Mouse (Mus musculus) neutrophil, adult 83 days (primary cell): Measurements from ENCODE around the gene Hist1h2bh. TPM values are rescaled to one million over a fixed set of nuclear protein-coding genes. Genes with fewer than 3 reads are reported as not detected.

Source experiments
- total RNA-seq, 2 experiments: library from RNA; stranded (reverse); gene quantifications; one replicate each; pipeline ENCODE4 v1.2.4; 2023

Gene Hist1h2bh
- 100 to 1,000 TPM; 156 to 165 TPM for total RNA-seq

GRCm38 (mm10) chr13:23542999-23543607, at the start of gene Hist1h2bh:
Gene Hist1h2bh, minus strand, starts transcription at chr13:23543392.

GRCm38 (mm10) chr13:23581408-23582218, 38.4 kb upstream of the Hist1h2bh start, which contains the start of gene Hist1h4d:
Gene Hist1h4d, plus strand, starts transcription at chr13:23581598.

DNA sequence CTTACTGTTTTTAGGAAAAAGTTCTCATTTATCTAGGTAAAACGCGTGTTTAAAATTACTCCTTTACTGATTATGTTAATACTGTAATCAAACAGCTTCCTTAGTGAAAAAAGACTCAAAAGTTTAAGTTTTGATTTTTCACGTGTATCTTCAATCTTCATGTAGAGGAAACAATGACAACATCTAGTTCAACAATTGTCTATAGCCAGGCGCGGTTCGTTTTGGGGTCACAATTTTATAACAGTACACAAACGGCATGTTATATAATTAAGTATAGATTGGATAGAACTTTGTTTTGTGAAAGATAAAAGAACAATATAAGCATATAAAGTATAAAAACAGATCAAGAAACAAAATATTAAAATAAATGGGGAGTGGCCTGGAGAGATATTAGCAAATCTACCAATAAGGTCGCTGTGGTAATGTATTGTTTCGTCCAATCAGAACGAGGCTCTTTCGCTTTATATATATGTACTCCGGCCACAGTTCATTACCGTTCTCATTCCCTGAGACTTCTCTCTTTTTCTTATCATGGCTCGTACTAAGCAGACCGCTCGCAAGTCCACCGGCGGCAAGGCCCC, 32.2 kb upstream of the Hist1h2bh start, which contains the start of gene Hist1h3d:
Gene Hist1h3d, plus strand, starts transcription at position 493 of the 581 bp plus-strand sequence.

GRCm38 (mm10) chr13:23573898-23574524, 30.8 kb upstream of the Hist1h2bh start, which contains the start of the genes Hist1h2bf and Hist1h2ad:
Gene Hist1h2bf, minus strand, starts transcription at chr13:23574196.
Gene Hist1h2ad, plus strand, starts transcription at chr13:23574381.

GRCm38 (mm10) chr13:23571022-23571503, 27.9 kb upstream of the Hist1h2bh start, which contains the start of the genes Hist1h2ae and Hist1h2bg:
Gene Hist1h2ae, minus strand, starts transcription at chr13:23571220.
Gene Hist1h2bg, plus strand, starts transcription at chr13:23571396.

GRCm38 (mm10) chr13:23561883-23562659, 18.9 kb upstream of the Hist1h2bh start, which contains the start of gene Hist1h3e:
Gene Hist1h3e, minus strand, starts transcription at chr13:23562369.

DNA sequence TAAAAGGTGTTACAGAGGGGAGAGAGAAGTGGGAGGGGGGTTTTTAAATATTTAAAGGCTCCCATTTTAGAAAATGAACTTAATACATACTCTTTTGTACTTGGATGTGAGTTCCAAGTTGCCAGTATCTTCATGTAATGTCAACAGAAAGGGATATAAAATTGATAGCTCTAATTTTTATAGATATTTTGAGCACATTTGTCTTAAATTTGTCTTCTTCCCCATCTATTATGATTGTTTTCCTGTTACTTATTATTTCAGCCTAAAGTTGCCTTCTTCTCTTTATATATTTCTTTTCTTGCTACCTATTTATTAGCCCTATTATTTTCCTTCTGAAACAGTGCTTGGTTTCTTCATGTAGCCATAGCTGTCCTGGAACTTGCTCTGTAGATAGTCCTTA, 9.8 kb upstream of the Hist1h2bh start, which contains the start of gene Hist1h1d:
Gene Hist1h1d, plus strand, starts transcription at position 301 of the 400 bp plus-strand sequence.

GRCm38 (mm10) chr13:23551146-23551834, 8.1 kb upstream of the Hist1h2bh start, which contains the start of gene Hist1h4f:
Gene Hist1h4f, minus strand, starts transcription at chr13:23551648.

GRCm38 (mm10) chr13:23543965-23544786, 984 bp upstream of the Hist1h2bh start, which contains the start of gene Hist1h3f:
Gene Hist1h3f, plus strand, starts transcription at chr13:23544052.

DNA sequence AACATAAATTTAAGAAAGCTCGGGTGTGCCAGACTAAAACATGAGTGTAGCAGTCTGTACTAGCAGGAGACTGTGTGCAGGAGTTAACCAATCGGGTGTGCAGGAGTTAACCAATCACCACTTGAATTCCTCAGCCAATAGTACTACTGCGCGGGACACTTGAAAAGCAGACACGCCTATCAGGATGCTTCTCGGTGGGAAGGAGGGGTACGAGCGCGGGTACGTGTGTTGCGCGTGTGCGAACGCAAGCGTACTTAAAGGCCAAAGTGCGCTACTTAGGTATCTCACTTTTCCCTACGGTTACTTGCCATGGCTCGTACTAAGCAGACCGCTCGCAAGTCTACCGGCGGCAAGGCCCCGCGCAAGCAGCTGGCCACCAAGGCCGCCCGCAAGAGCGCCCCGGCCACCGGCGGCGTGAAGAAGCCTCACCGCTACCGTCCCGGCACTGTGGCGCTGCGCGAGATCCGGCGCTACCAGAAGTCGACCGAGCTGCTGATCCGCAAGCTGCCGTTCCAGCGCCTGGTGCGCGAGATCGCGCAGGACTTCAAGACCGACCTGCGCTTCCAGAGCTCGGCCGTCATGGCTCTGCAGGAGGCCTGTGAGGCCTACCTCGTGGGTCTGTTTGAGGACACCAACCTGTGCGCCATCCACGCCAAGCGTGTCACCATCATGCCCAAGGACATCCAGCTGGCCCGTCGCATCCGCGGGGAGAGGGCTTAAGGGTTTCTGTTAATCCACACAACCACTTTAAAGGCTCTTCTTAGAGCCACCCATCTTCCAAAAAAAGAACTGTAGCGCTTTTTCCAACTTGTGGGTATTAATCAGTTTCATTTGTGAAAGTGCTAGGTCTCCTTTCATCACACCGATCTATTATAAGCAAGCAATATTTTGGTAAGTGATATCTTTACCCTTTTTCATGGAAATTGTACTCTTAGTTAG, 7.8 kb downstream of the Hist1h2bh start, which contains the start of gene Hist1h3g:
Gene Hist1h3g, plus strand, starts transcription at position 286 of the 939 bp plus-strand sequence.

GRCm38 (mm10) chr13:23533560-23534367, 9.4 kb downstream of the Hist1h2bh start, which contains the start of gene Hist1h2af:
Gene Hist1h2af, plus strand, starts transcription at chr13:23533906.

GRCm38 (mm10) chr13:23530901-23531875, 12.0 kb downstream of the Hist1h2bh start, which contains the start of gene Hist1h4h:
Gene Hist1h4h, plus strand, starts transcription at chr13:23531050.

